Mouse (Mus musculus): ENCODE data around the gene Klk10.

The Klk10 gene

GRCm38 (mm10) chr7:43797333-43797769, 16.5 kb downstream of the Klk10 start, which contains the start of gene Klk8:
TSS of gene Klk8 (plus strand) at chr7:43797577.
- peak; percentile 32 for DNase-seq

GRCm38 (mm10) chr7:43797844-43798462, 17.1 kb downstream of the Klk10 start:
- DNase-seq, result no peak

GRCm38 (mm10) chr7:43799876-43800275, 19.0 kb downstream of the Klk10 start:
- DNase-seq, result no peak

- no peak for DNase-seq
Observed at GRCm38 (mm10) chr7:43810994-43811393, 30.2 kb downstream of the Klk10 start, which contains the start of gene Klk7. TSS of gene Klk7 (plus strand) at chr7:43811294.

- no peak for DNase-seq
Observed at GRCm38 (mm10) chr7:43815211-43815610, 34.4 kb downstream of the Klk10 start.

GRCm38 (mm10) chr7:43816746-43817145, 35.9 kb downstream of the Klk10 start:
- no peak for DNase-seq

GRCm38 (mm10) chr7:43821581-43821980, 40.7 kb downstream of the Klk10 start:
- no peak for DNase-seq

- DNase-seq, result no peak
Observed at GRCm38 (mm10) chr7:43824199-43824598, 43.4 kb downstream of the Klk10 start, which contains the start of gene Klk6. TSS of gene Klk6 (plus strand) at chr7:43824499.

GRCm38 (mm10) chr7:43826056-43826455, 45.2 kb downstream of the Klk10 start:
- no peak for DNase-seq

GRCm38 (mm10) chr7:43827706-43828105, 46.9 kb downstream of the Klk10 start:
- no peak for DNase-seq

- no peak for DNase-seq
Observed at GRCm38 (mm10) chr7:43829006-43829405, 48.2 kb downstream of the Klk10 start.

All from retina, postnatal 1 day (tissue).